Comparison of ENCODE assay signal across 22 mouse cellular contexts in the genomic region with DNA sequence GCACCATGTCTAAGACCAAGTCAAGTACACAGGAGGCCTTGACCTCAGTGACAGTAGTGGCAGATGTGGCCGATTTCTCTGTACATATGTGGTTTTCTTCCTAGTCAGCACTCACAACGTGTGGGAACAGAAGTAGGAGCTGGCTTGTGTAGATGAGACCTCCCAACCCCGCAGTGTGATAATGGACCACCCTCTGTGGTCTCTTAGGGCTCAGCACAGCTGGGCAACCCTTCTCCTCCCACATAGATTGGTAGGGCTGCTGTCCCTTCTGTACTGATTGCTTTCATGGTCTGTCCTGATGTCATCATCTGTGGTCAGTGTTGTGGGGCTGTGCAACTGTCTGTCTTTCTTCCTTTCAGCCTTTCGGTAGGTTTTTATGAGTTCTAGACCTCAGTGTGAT.
DNase-seq lines count a peak whose midpoint lies in the region; ATAC-seq and TF ChIP-seq lines count a peak whose summit lies in the region.
"Had no signal": no experiment of that assay in that cellular context is flagged by ENCODE, and none has a peak within 500 bp of the region (broad histone marks: within the 10 kb centered on the region; RNA-seq: fewer than 3 reads in every experiment).

No protein-coding gene starts in this region.

- WGBS in intestine, embryonic 14.5 days = 86% methylated on average over 4 of the region's 4 CpGs
- WGBS in intestine, embryonic 16.5 days = 74% methylated on average over 4 of the region's 4 CpGs
- WGBS in lung, embryonic 15.5 days = 59% methylated on average over 4 of the region's 4 CpGs
- WGBS in lung, postnatal 0 days = 51% methylated on average over 4 of the region's 4 CpGs

- TF ChIP-seq CTCF in lung, postnatal 0 days (IDR thresholded peaks at IDR 0.05) = no peak

- no peaks in the 10 kb centered on the region for H3K36me3 ChIP-seq in intestine, embryonic 14.5 days (ENCODE audit: control insufficient read depth, insufficient read depth, low read length)
- no peaks in the 10 kb centered on the region for H3K36me3 ChIP-seq in intestine, embryonic 16.5 days (ENCODE audit: control insufficient read depth, insufficient read depth, low read length)
- 0 out of 2 replicates have a peak, but pooled peaks cover 12% of the 10 kb centered on the region for H3K36me3 ChIP-seq in lung, embryonic 15.5 days
- 0 out of 2 replicates have a peak, but pooled peaks cover 8% of the 10 kb centered on the region for H3K36me3 ChIP-seq in lung, postnatal 0 days (ENCODE audit: insufficient read depth, low read length)
- H3K36me3 ChIP-seq: embryonic facial prominence, embryonic 12.5 days; G1E had no signal

- ATAC-seq in intestine, embryonic 14.5 days (replicated peaks; ENCODE audit: low FRiP score, low TSS enrichment, low read depth) = no peak
- no peak for ATAC-seq in intestine, embryonic 16.5 days
- ATAC-seq in lung, embryonic 15.5 days (ENCODE audit: borderline replicate concordance, extremely low read depth, low FRiP score, low TSS enrichment) = peak; percentile 53; the same call in 1 of the 2 replicates
- ATAC-seq in lung, postnatal 0 days = peak; percentile 43
- 0 out of 2 replicates have a peak, but pooled peaks have one; percentile 24 for ATAC-seq in megakaryocyte, adult 5-6 weeks (ENCODE audit: poor library complexity, severe bottlenecking)
- ATAC-seq: activated CD4-positive, CD25-positive, alpha-beta regulatory T cell, adult 4 months; CD4-positive, CD25-positive, alpha-beta regulatory T cell, adult 4 months; forebrain, embryonic 13.5 days; Patski had no signal

- H3K27ac ChIP-seq in intestine, embryonic 14.5 days (ENCODE audit: low read depth) = no peak overlapping the region
- no peak overlapping the region for H3K27ac ChIP-seq in intestine, embryonic 16.5 days (ENCODE audit: low read length)
- peak overlapping the region; percentile 60; the same call in 1 of the 2 replicates for H3K27ac ChIP-seq in lung, embryonic 15.5 days
- H3K27ac ChIP-seq in lung, postnatal 0 days (ENCODE audit: low read length) = no peak overlapping the region
- H3K27ac ChIP-seq: embryonic facial prominence, embryonic 10.5 days; embryonic facial prominence, embryonic 12.5 days; forebrain, embryonic 13.5 days had no signal

- TF ChIP-seq EP300 in lung, postnatal 0 days (IDR thresholded peaks at IDR 0.05) = no peak

- peaks cover 11% of the 10 kb centered on the region; the same call in 1 of the 2 replicates for H3K4me1 ChIP-seq in intestine, embryonic 14.5 days (replicated peaks; ENCODE audit: control insufficient read depth, insufficient read depth, low read length)
- H3K4me1 ChIP-seq in intestine, embryonic 16.5 days (ENCODE audit: control insufficient read depth, insufficient read depth, low read length) = peaks cover 8% of the 10 kb centered on the region; the same call in 1 of the 2 replicates
- peaks cover 18% of the 10 kb centered on the region for H3K4me1 ChIP-seq in lung, embryonic 15.5 days
- H3K4me1 ChIP-seq in lung, postnatal 0 days (ENCODE audit: insufficient read depth, low read depth, low read length) = no peaks in the 10 kb centered on the region
- H3K4me1 ChIP-seq: embryonic facial prominence, embryonic 10.5 days; embryonic facial prominence, embryonic 12.5 days had no signal

- no peaks in the 10 kb centered on the region for H3K9me3 ChIP-seq in intestine, embryonic 14.5 days (ENCODE audit: control insufficient read depth, low read length)
- no peaks in the 10 kb centered on the region for H3K9me3 ChIP-seq in intestine, embryonic 16.5 days (ENCODE audit: control insufficient read depth, low read length)
- H3K9me3 ChIP-seq in lung, embryonic 15.5 days = no peaks in the 10 kb centered on the region
- H3K9me3 ChIP-seq in lung, postnatal 0 days (ENCODE audit: low read length) = no peaks in the 10 kb centered on the region
- H3K9me3 ChIP-seq: embryonic facial prominence, embryonic 10.5 days; embryonic facial prominence, embryonic 12.5 days; forebrain, embryonic 13.5 days; G1E had no signal

- H3K27me3 ChIP-seq in intestine, embryonic 14.5 days (replicated peaks; ENCODE audit: control insufficient read depth, insufficient read depth, low read length) = no peaks in the 10 kb centered on the region
- no peaks in the 10 kb centered on the region for H3K27me3 ChIP-seq in intestine, embryonic 16.5 days (replicated peaks; ENCODE audit: control insufficient read depth, insufficient read depth, low read length)
- no peaks in the 10 kb centered on the region for H3K27me3 ChIP-seq in lung, embryonic 15.5 days
- H3K27me3 ChIP-seq in lung, postnatal 0 days (replicated peaks; ENCODE audit: insufficient read depth, low read length) = no peaks in the 10 kb centered on the region
- H3K27me3 ChIP-seq: CH12.LX; embryonic facial prominence, embryonic 12.5 days; Patski had no signal

- peak; percentile 43 for DNase-seq in intestine, embryonic 14.5 days (ENCODE audit: low spot score)
- no peak for DNase-seq in lung, postnatal 10 days
- peak; percentile 19 for DNase-seq in lung, postnatal 0 days (ENCODE audit: low spot score)
- DNase-seq in lung, postnatal 4 days = no peak
- DNase-seq: adrenal gland, adult 8-10 months; adrenal gland, postnatal 14 days; adrenal gland, postnatal 36 days; B cell, adult 2 months; cerebellum, adult 11-12 months; cerebellum, adult 2 months; cerebellum, adult 9-10 months had no signal

- H3K4me3 ChIP-seq in intestine, embryonic 14.5 days (ENCODE audit: low read depth, low read length) = no peak overlapping the region
- H3K4me3 ChIP-seq in intestine, embryonic 16.5 days (ENCODE audit: low read length) = no peak overlapping the region
- no peak overlapping the region for H3K4me3 ChIP-seq in lung, embryonic 15.5 days
- no peak overlapping the region for H3K4me3 ChIP-seq in lung, postnatal 0 days (ENCODE audit: low read depth, low read length)
- H3K4me3 ChIP-seq: embryonic facial prominence, embryonic 10.5 days; embryonic facial prominence, embryonic 12.5 days; forebrain, embryonic 13.5 days had no signal

- no peak overlapping the region for H3K9ac ChIP-seq in intestine, embryonic 14.5 days (ENCODE audit: low read length)
- H3K9ac ChIP-seq in intestine, embryonic 16.5 days (ENCODE audit: low read depth, low read length) = no peak overlapping the region
- no peak overlapping the region for H3K9ac ChIP-seq in lung, embryonic 15.5 days
- H3K9ac ChIP-seq in lung, postnatal 0 days (replicated peaks; ENCODE audit: low read depth) = no peak overlapping the region
- H3K9ac ChIP-seq: embryonic facial prominence, embryonic 12.5 days; forebrain, embryonic 13.5 days had no signal

- H3K4me2 ChIP-seq in intestine, embryonic 14.5 days (ENCODE audit: low read length) = no peak overlapping the region
- H3K4me2 ChIP-seq in intestine, embryonic 16.5 days (ENCODE audit: low read depth, low read length) = no peak overlapping the region
- H3K4me2 ChIP-seq in lung, embryonic 15.5 days = no peak overlapping the region
- H3K4me2 ChIP-seq in lung, postnatal 0 days (replicated peaks; ENCODE audit: low read depth, low read length) = no peak overlapping the region
- H3K4me2 ChIP-seq: embryonic facial prominence, embryonic 12.5 days; forebrain, embryonic 13.5 days had no signal

Comparison
In these comparisons a context has a peak if more than half of its experiments do, and no peak if none do; other contexts are left out.
1. DNase-seq: peak in intestine, embryonic 14.5 days (single experiment) and lung, postnatal 0 days (single experiment); none in lung, postnatal 10 days (single experiment) and lung, postnatal 4 days (0 of 2).
2. ATAC-seq: peak in lung, embryonic 15.5 days (single experiment), lung, postnatal 0 days (single experiment) and megakaryocyte, adult 5-6 weeks (single experiment); none in intestine, embryonic 14.5 days (single experiment) and intestine, embryonic 16.5 days (single experiment).